Mouse (Mus musculus) common myeloid progenitor, adult 5-6 weeks (primary cell): Measurements from ENCODE around the gene C2cd4d. TPM values are rescaled to one million over a fixed set of nuclear protein-coding genes. Genes with fewer than 3 reads are reported as not detected.

ENCODE experiments used
- ATAC-seq: replicated peaks from 2 replicates; pipeline ENCODE4 v1.8.0; 2016; ENCODE audit warnings: low read depth, mild to moderate bottlenecking, moderate TSS enrichment, inconsistent platforms; ENCODE audit not compliant: poor library complexity, severe bottlenecking
- total RNA-seq: library from RNA; stranded (forward); fragments of 200-1000, 187-1606 nt; gene quantifications from 2 replicates; pipeline ENCODE4 v1.2.3, GENCODE M21; 2017

The C2cd4d gene
- total RNA-seq, result not detected in 2 replicates

GRCm38 (mm10) chr3:94362138-94362537, at the start of gene C2cd4d:
Gene C2cd4d, plus strand, starts transcription at chr3:94362438.
- no peak for ATAC-seq

- no peak for ATAC-seq
These were observed 33.6 kb upstream of the C2cd4d start for GRCm38 (mm10) chr3:94328681-94329080.

GRCm38 (mm10) chr3:94334442-94334841, 27.8 kb upstream of the C2cd4d start:
- peak; percentile 79 for ATAC-seq

GRCm38 (mm10) chr3:94338522-94338921, 23.7 kb upstream of the C2cd4d start:
- no peak for ATAC-seq

- no peak for ATAC-seq
These were observed 20.2 kb upstream of the C2cd4d start, which contains the start of gene Them5 for GRCm38 (mm10) chr3:94341959-94342422. Gene Them5, plus strand, starts transcription at chr3:94342099.

GRCm38 (mm10) chr3:94342552-94342951, 19.7 kb upstream of the C2cd4d start:
- ATAC-seq, result no peak

GRCm38 (mm10) chr3:94344182-94344581, 18.1 kb upstream of the C2cd4d start:
- ATAC-seq, result no peak

GRCm38 (mm10) chr3:94344897-94345296, 17.3 kb upstream of the C2cd4d start:
- no peak for ATAC-seq

- ATAC-seq, result no peak
These were observed 14.1 kb upstream of the C2cd4d start for GRCm38 (mm10) chr3:94348146-94348545.

- ATAC-seq, result no peak
These were observed 1.4 kb upstream of the C2cd4d start for GRCm38 (mm10) chr3:94360812-94361211.

GRCm38 (mm10) chr3:94363291-94364153, 1.3 kb downstream of the C2cd4d start:
- peak; percentile 16; the same call in 1 of the 2 replicates for ATAC-seq

- no peak for ATAC-seq
These were observed 1.9 kb downstream of the C2cd4d start for GRCm38 (mm10) chr3:94364154-94364526.

GRCm38 (mm10) chr3:94366761-94367160, 4.5 kb downstream of the C2cd4d start:
- peak; percentile 90 for ATAC-seq

- no peak for ATAC-seq
These were observed 5.3 kb downstream of the C2cd4d start for GRCm38 (mm10) chr3:94367511-94367910.

- ATAC-seq, result no peak
These were observed 6.4 kb downstream of the C2cd4d start for GRCm38 (mm10) chr3:94368631-94369030.

- no peak; the same call in 1 of the 2 replicates for ATAC-seq
These were observed 7.5 kb downstream of the C2cd4d start for GRCm38 (mm10) chr3:94369709-94370108.

- no peak for ATAC-seq
These were observed 9.4 kb downstream of the C2cd4d start for GRCm38 (mm10) chr3:94371637-94372036.

GRCm38 (mm10) chr3:94372038-94372437, 9.8 kb downstream of the C2cd4d start:
- ATAC-seq, result no peak

GRCm38 (mm10) chr3:94372641-94373040, 10.4 kb downstream of the C2cd4d start, which contains the start of gene Rorc:
Gene Rorc, plus strand, starts transcription at chr3:94372794.
- ATAC-seq, result no peak

- ATAC-seq, result no peak
These were observed 10.9 kb downstream of the C2cd4d start for GRCm38 (mm10) chr3:94373090-94373489.

GRCm38 (mm10) chr3:94373597-94374011, 11.4 kb downstream of the C2cd4d start:
- ATAC-seq, result 0 out of 2 replicates have a peak, but pooled peaks have one; percentile 12
